Mouse (Mus musculus): ENCODE measurements around the gene Adamtsl3. TPM values are rescaled to one million over a fixed set of nuclear protein-coding genes. Genes with fewer than 3 reads are reported as not detected.

The Adamtsl3 gene
- polyA plus RNA-seq, 1 experiment from 2014 or later = 0.93 TPM

- H3K4me2 ChIP-seq (ENCODE audit: low read length) = no peak overlapping the region
- H3K9ac ChIP-seq (ENCODE audit: low read depth, low read length) = no peak overlapping the region
- no peaks in the 10 kb centered on the region for H3K9me3 ChIP-seq (ENCODE audit: control insufficient read depth, low read length)
- H3K27ac ChIP-seq (ENCODE audit: low read depth, low read length) = no peak overlapping the region
- H3K27me3 ChIP-seq (replicated peaks; ENCODE audit: control insufficient read depth, insufficient read depth, low read length) = no peaks in the 10 kb centered on the region
- H3K4me3 ChIP-seq (ENCODE audit: low read length) = no peak overlapping the region
- 66% methylated on average over 4 of the region's 4 CpGs for WGBS
- no peaks in the 10 kb centered on the region for H3K36me3 ChIP-seq (ENCODE audit: control insufficient read depth, insufficient read depth, low read length)
- H3K4me1 ChIP-seq (ENCODE audit: control insufficient read depth, insufficient read depth, low read depth, low read length) = no peaks in the 10 kb centered on the region
- 0 out of 2 replicates have a peak, but pooled peaks have one; percentile 37 for ATAC-seq
These were observed 161.6 kb downstream of the Adamtsl3 start for GRCm38 (mm10) chr7:82497064-82497463.

DNA sequence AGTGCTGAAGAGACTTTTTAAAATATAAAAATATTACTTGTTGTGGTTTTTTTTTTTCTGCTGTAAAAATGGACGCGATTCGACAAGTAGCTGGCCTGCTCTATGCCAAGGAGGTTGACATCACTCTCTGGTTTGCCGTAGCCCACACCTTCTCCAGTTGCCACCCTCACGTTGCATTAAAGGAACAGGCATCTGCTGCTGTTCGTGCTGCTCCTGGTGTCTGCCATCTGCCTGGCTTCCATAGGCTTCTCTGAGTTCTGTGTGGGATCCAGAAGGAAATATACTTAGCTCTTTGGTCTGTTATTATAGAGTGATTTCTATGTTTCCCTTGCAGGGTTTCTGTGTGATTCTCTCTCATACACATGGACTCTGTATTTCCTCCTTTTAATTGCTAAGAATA lies 165.8 kb downstream of the Adamtsl3 start:
- H3K27me3 ChIP-seq (replicated peaks; ENCODE audit: control insufficient read depth, insufficient read depth, low read length) = no peaks in the 10 kb centered on the region
- H3K9me3 ChIP-seq (ENCODE audit: control insufficient read depth, low read length) = no peaks in the 10 kb centered on the region
- H3K4me3 ChIP-seq (ENCODE audit: low read length) = no peak overlapping the region
- no peaks in the 10 kb centered on the region for H3K36me3 ChIP-seq (ENCODE audit: control insufficient read depth, insufficient read depth, low read length)
- 89% methylated on average over 6 of the region's 6 CpGs for WGBS
- no peaks in the 10 kb centered on the region for H3K4me1 ChIP-seq (ENCODE audit: control insufficient read depth, insufficient read depth, low read depth, low read length)
- no peak overlapping the region for H3K4me2 ChIP-seq (ENCODE audit: low read length)
- H3K27ac ChIP-seq (ENCODE audit: low read depth, low read length) = no peak overlapping the region
- no peak overlapping the region for H3K9ac ChIP-seq (ENCODE audit: low read depth, low read length)
- ATAC-seq = no peak

DNA sequence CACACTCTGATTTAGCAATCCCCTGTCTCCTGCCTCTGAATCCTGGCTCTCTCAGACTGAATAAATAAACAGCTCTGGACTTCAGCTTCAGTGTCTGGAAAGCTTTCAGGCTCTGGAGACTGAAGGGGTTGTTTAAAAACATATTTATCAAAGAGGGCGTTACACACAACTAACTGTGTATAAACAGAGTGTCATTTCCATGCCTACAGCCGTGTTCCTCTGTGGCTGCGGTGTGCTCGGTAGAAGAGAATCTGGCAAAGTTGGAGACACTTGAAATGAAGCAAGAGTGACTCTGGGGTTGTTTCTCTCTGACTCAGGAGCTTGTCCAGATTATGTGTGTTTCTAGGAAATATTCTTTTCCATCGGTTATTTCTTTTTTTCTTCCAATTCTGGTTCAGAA lies 167.0 kb downstream of the Adamtsl3 start:
- H3K36me3 ChIP-seq (ENCODE audit: control insufficient read depth, insufficient read depth, low read length) = no peaks in the 10 kb centered on the region
- H3K27ac ChIP-seq (ENCODE audit: low read depth, low read length) = no peak overlapping the region
- WGBS = 78% methylated on average over 5 of the region's 5 CpGs
- H3K4me3 ChIP-seq (ENCODE audit: low read length) = no peak overlapping the region
- H3K9me3 ChIP-seq (ENCODE audit: control insufficient read depth, low read length) = no peaks in the 10 kb centered on the region
- no peaks in the 10 kb centered on the region for H3K27me3 ChIP-seq (replicated peaks; ENCODE audit: control insufficient read depth, insufficient read depth, low read length)
- H3K4me2 ChIP-seq (ENCODE audit: low read length) = no peak overlapping the region
- no peak overlapping the region for H3K9ac ChIP-seq (ENCODE audit: low read depth, low read length)
- no peaks in the 10 kb centered on the region for H3K4me1 ChIP-seq (ENCODE audit: control insufficient read depth, insufficient read depth, low read depth, low read length)
- no peak for ATAC-seq

GRCm38 (mm10) chr7:82504101-82504500 lies 168.6 kb downstream of the Adamtsl3 start:
- Histone ChIP-seq H3K27ac (ENCODE audit: low read depth, low read length) (no peak overlapping the region), H3K36me3 (ENCODE audit: control insufficient read depth, insufficient read depth, low read length) (no peaks in the 10 kb centered on the region), H3K4me2 (ENCODE audit: low read length) (no peak overlapping the region), H3K4me3 (ENCODE audit: low read length) (no peak overlapping the region), H3K4me1 (ENCODE audit: control insufficient read depth, insufficient read depth, low read depth, low read length) (no peaks in the 10 kb centered on the region), H3K9me3 (ENCODE audit: control insufficient read depth, low read length) (no peaks in the 10 kb centered on the region), H3K9ac (ENCODE audit: low read depth, low read length) (no peak overlapping the region), H3K27me3 (replicated peaks; ENCODE audit: control insufficient read depth, insufficient read depth, low read length) (no peaks in the 10 kb centered on the region)
- 26% methylated on average over 4 of the region's 4 CpGs for WGBS
- peak; percentile 50 for ATAC-seq

GRCm38 (mm10) chr7:82530583-82530982 lies 195.1 kb downstream of the Adamtsl3 start:
- H3K4me1 ChIP-seq (ENCODE audit: control insufficient read depth, insufficient read depth, low read depth, low read length) = no peaks in the 10 kb centered on the region
- no peak overlapping the region for H3K27ac ChIP-seq (ENCODE audit: low read depth, low read length)
- no peak overlapping the region for H3K9ac ChIP-seq (ENCODE audit: low read depth, low read length)
- no peak overlapping the region for H3K4me3 ChIP-seq (ENCODE audit: low read length)
- H3K36me3 ChIP-seq (ENCODE audit: control insufficient read depth, insufficient read depth, low read length) = no peaks in the 10 kb centered on the region
- H3K4me2 ChIP-seq (ENCODE audit: low read length) = no peak overlapping the region
- WGBS = 78% methylated on average over 5 of the region's 5 CpGs
- H3K27me3 ChIP-seq (replicated peaks; ENCODE audit: control insufficient read depth, insufficient read depth, low read length) = no peaks in the 10 kb centered on the region; the same call in 1 of the 2 replicates
- no peak for ATAC-seq
- H3K9me3 ChIP-seq (ENCODE audit: control insufficient read depth, low read length) = no peaks in the 10 kb centered on the region

GRCm38 (mm10) chr7:82531376-82531775 lies 195.9 kb downstream of the Adamtsl3 start:
- H3K9ac ChIP-seq (ENCODE audit: low read depth, low read length) = no peak overlapping the region
- H3K4me3 ChIP-seq (ENCODE audit: low read length) = no peak overlapping the region
- no peaks in the 10 kb centered on the region for H3K36me3 ChIP-seq (ENCODE audit: control insufficient read depth, insufficient read depth, low read length)
- WGBS = 83% methylated on average over 7 of the region's 7 CpGs
- H3K27ac ChIP-seq (ENCODE audit: low read depth, low read length) = no peak overlapping the region
- ATAC-seq = no peak
- no peaks in the 10 kb centered on the region for H3K4me1 ChIP-seq (ENCODE audit: control insufficient read depth, insufficient read depth, low read depth, low read length)
- no peak overlapping the region for H3K4me2 ChIP-seq (ENCODE audit: low read length)
- H3K9me3 ChIP-seq (ENCODE audit: control insufficient read depth, low read length) = no peaks in the 10 kb centered on the region
- H3K27me3 ChIP-seq (replicated peaks; ENCODE audit: control insufficient read depth, insufficient read depth, low read length) = no peaks in the 10 kb centered on the region; the same call in 1 of the 2 replicates

DNA sequence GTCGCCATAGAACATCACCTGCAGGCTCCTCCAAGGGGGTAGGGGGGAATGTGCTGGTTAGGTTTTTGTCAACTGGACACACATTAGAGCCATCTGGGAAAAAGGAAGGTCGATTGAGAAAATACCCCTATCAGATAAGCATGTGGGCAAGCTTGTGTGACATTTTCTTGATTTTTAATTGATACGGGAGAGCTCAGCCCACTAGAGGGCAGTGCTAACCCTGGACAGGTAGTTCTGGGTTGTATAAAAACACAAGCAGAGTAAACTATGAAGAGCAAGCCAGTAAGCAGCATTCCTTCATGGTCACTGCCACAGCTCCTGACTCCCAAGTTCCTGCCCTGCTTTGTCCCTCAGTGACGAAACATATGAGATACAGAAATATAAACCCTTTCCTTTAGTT lies 197.7 kb downstream of the Adamtsl3 start:
- no peak overlapping the region for H3K9ac ChIP-seq (ENCODE audit: low read depth, low read length)
- H3K27ac ChIP-seq (ENCODE audit: low read depth, low read length) = no peak overlapping the region
- no peak overlapping the region for H3K4me3 ChIP-seq (ENCODE audit: low read length)
- H3K4me2 ChIP-seq (ENCODE audit: low read length) = no peak overlapping the region
- no peaks in the 10 kb centered on the region; the same call in 1 of the 2 replicates for H3K27me3 ChIP-seq (replicated peaks; ENCODE audit: control insufficient read depth, insufficient read depth, low read length)
- ATAC-seq = no peak
- no peaks in the 10 kb centered on the region for H3K9me3 ChIP-seq (ENCODE audit: control insufficient read depth, low read length)
- H3K4me1 ChIP-seq (ENCODE audit: control insufficient read depth, insufficient read depth, low read depth, low read length) = no peaks in the 10 kb centered on the region
- no peaks in the 10 kb centered on the region for H3K36me3 ChIP-seq (ENCODE audit: control insufficient read depth, insufficient read depth, low read length)
- WGBS = 73% methylated on average over 4 of the region's 4 CpGs

GRCm38 (mm10) chr7:82533747-82534504 lies 198.4 kb downstream of the Adamtsl3 start:
- peak; percentile 63; the same call in 1 of the 2 replicates for ATAC-seq
- H3K9ac ChIP-seq (ENCODE audit: low read depth, low read length) = no peak overlapping the region
- H3K9me3 ChIP-seq (ENCODE audit: control insufficient read depth, low read length) = no peaks in the 10 kb centered on the region
- no peaks in the 10 kb centered on the region; the same call in 1 of the 2 replicates for H3K27me3 ChIP-seq (replicated peaks; ENCODE audit: control insufficient read depth, insufficient read depth, low read length)
- no peaks in the 10 kb centered on the region for H3K4me1 ChIP-seq (ENCODE audit: control insufficient read depth, insufficient read depth, low read depth, low read length)
- H3K4me3 ChIP-seq (ENCODE audit: low read length) = no peak overlapping the region
- H3K36me3 ChIP-seq (ENCODE audit: control insufficient read depth, insufficient read depth, low read length) = no peaks in the 10 kb centered on the region
- 55% methylated on average over 12 of the region's 12 CpGs for WGBS
- H3K27ac ChIP-seq (ENCODE audit: low read depth, low read length) = no peak overlapping the region
- no peak overlapping the region for H3K4me2 ChIP-seq (ENCODE audit: low read length)

- WGBS = 53% methylated on average over 6 of the region's 6 CpGs
- ATAC-seq = peak; percentile 61; the same call in 1 of the 2 replicates
These were observed 209.0 kb downstream of the Adamtsl3 start for GRCm38 (mm10) chr7:82544390-82544919.

More at GRCm38 (mm10) chr7:82544390-82544919, 209.0 kb downstream of the Adamtsl3 start:
- Histone ChIP-seq H3K4me2 (ENCODE audit: low read length) (no peak overlapping the region), H3K27me3 (replicated peaks; ENCODE audit: control insufficient read depth, insufficient read depth, low read length) (no peaks in the 10 kb centered on the region), H3K4me3 (ENCODE audit: low read length) (no peak overlapping the region), H3K4me1 (ENCODE audit: control insufficient read depth, insufficient read depth, low read depth, low read length) (no peaks in the 10 kb centered on the region), H3K36me3 (ENCODE audit: control insufficient read depth, insufficient read depth, low read length) (no peaks in the 10 kb centered on the region), H3K9ac (ENCODE audit: low read depth, low read length) (no peak overlapping the region), H3K9me3 (ENCODE audit: control insufficient read depth, low read length) (no peaks in the 10 kb centered on the region), H3K27ac (ENCODE audit: low read depth, low read length) (no peak overlapping the region)
